Mouse (Mus musculus) lung, postnatal 36 days (tissue): ENCODE measurements around the gene Clec2d.

Experiments
- DNase-seq: peaks from one replicate; pipeline ENCODE4 v3.0.0; 2022; ENCODE audit warnings: mixed read lengths

The Clec2d gene

GRCm38 (mm10) chr6:129228935-129229773 lies 48.7 kb downstream of the Clec2d start:
- DNase-seq, result no peak

GRCm38 (mm10) chr6:129229774-129230578 lies 49.6 kb downstream of the Clec2d start:
- peak; percentile 94 for DNase-seq

GRCm38 (mm10) chr6:129232005-129232841 lies 51.8 kb downstream of the Clec2d start:
- DNase-seq, result no peak

- DNase-seq, result peak; percentile 88
Measured at GRCm38 (mm10) chr6:129232842-129233205, 52.4 kb downstream of the Clec2d start.

GRCm38 (mm10) chr6:129233366-129233954 lies 53.0 kb downstream of the Clec2d start:
- DNase-seq, result no peak

GRCm38 (mm10) chr6:129233955-129234369 lies 53.5 kb downstream of the Clec2d start:
- DNase-seq, result no peak

GRCm38 (mm10) chr6:129234456-129235360 lies 54.3 kb downstream of the Clec2d start:
- peak; percentile 64 for DNase-seq

GRCm38 (mm10) chr6:129235855-129236461 lies 55.5 kb downstream of the Clec2d start:
- peak; percentile 87 for DNase-seq
